Mouse (Mus musculus): ENCODE measurements at regions not wholly inside any gene's neighbourhood (a gene's known extent, or its start where the extent isn't known, plus 50 kb on each side); places are given as distances from the start of the nearest gene placed in this dataset.

DNA sequence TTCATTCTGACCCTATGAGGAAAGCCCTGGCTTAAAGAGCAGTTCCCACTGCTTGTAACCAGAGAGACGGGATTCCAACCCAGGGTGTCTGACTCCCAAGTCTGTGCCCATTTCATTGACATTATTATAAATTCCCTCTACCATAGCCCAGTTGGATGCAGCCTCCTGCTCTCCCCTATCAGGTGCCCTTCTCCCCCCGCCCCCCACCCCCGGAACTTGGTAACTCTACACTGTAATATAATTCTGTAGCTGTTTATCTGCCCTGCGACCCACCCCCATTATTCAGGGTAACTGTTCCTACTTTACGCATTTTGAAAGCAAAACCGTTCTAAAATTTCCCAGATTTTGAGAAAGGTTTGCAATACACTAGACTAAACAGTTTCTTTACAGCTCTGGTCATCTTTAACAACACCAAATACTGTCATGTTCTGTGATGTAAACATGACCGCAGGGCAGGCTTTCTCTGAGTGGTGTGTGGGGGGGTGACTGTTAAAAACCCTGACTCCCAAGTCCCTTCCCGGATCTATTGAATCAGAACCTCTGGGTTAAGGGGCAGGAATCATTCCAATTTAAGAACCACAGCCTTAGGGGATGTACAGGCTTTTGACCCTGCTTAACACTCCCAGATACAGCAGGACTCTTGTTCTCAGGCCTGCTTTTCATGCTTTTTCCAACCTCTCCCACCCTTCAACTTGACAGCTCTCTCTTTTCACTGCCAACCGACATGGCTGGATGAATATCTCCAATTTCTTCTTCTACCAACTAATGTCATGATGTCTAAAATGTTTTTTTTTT lies 283.8 kb downstream of the Dhx15 start:
- Histone ChIP-seq H3K36me3 (ENCODE audit: insufficient read depth, low read length) (no peaks in the 10 kb centered on the region), H3K27me3 (ENCODE audit: insufficient read depth, low read length) (no peaks in the 10 kb centered on the region), H3K4me1 (replicated peaks; ENCODE audit: low read depth, low read length) (no peaks in the 10 kb centered on the region), H3K9me3 (ENCODE audit: low read length) (no peaks in the 10 kb centered on the region), H3K4me3 (replicated peaks; ENCODE audit: low read length) (no peak overlapping the region)
- TF ChIP-seq CTCF (conservative IDR thresholded peaks at IDR 0.05; ENCODE audit: low read length), result no peak
- TF ChIP-seq NANOG (IDR thresholded peaks at IDR 0.05; ENCODE audit: borderline replicate concordance, low read length), result no peak
- TF ChIP-seq POU5F1 (IDR thresholded peaks at IDR 0.05; ENCODE audit: borderline replicate concordance, low read length), result no peak

DNA sequence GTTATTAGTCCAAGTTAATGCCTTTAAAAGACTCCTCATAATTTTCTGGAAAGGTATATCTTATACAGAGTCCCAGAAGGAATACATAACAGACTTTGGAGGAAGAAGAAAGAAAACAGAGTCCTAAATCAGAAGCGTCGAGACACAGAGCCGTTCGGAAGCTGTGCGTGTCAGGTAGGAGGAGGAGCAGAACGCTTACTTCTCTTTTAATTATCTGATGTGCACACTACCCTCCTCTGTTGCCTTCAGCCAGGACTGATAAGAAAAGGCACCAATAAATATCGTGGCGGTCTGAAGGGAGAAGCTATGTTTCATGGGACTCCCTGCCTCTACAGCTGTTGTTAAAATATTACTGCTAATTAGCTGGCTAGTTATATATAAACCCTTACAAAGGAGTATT lies 296.2 kb downstream of the Dhx15 start:
- Histone ChIP-seq H3K9me3 (ENCODE audit: low read length) (no peaks in the 10 kb centered on the region), H3K4me1 (replicated peaks; ENCODE audit: low read depth, low read length) (no peaks in the 10 kb centered on the region), H3K27me3 (ENCODE audit: insufficient read depth, low read length) (no peaks in the 10 kb centered on the region), H3K36me3 (ENCODE audit: insufficient read depth, low read length) (no peaks in the 10 kb centered on the region), H3K4me3 (replicated peaks; ENCODE audit: low read length) (no peak overlapping the region)
- no peak for TF ChIP-seq CTCF (conservative IDR thresholded peaks at IDR 0.05; ENCODE audit: low read length)
- TF ChIP-seq POU5F1 (IDR thresholded peaks at IDR 0.05; ENCODE audit: borderline replicate concordance, low read length), result no peak
- TF ChIP-seq NANOG (IDR thresholded peaks at IDR 0.05; ENCODE audit: borderline replicate concordance, low read length), result no peak

DNA sequence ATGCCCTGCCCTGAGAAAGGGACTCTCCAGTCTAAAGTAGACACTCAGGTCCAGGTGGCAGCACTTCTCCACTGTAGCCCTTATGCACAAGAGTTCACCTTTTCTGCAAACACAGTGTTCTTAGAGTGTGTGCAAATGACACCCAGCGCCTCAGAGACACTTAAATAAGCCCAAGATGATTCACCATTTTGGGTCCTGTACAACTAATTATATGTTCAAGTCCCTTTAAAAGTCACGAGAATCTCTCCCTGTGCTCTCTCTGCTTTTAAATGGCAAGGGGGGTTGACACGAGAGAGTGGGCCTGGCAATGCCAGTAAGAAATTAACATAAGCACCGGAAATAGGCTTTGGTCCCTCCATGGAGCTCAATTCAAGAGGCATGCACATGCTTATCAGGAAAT lies 299.0 kb downstream of the Dhx15 start:
- H3K36me3 ChIP-seq (ENCODE audit: insufficient read depth, low read length), result no peaks in the 10 kb centered on the region
- TF ChIP-seq CTCF (conservative IDR thresholded peaks at IDR 0.05; ENCODE audit: low read length), result no peak
- TF ChIP-seq NANOG (IDR thresholded peaks at IDR 0.05; ENCODE audit: borderline replicate concordance, low read length), result no peak
- TF ChIP-seq POU5F1 (IDR thresholded peaks at IDR 0.05; ENCODE audit: borderline replicate concordance, low read length), result no peak
- no peaks in the 10 kb centered on the region for H3K27me3 ChIP-seq (ENCODE audit: insufficient read depth, low read length)
- no peaks in the 10 kb centered on the region for H3K9me3 ChIP-seq (ENCODE audit: low read length)
- no peaks in the 10 kb centered on the region for H3K4me1 ChIP-seq (replicated peaks; ENCODE audit: low read depth, low read length)
- H3K4me3 ChIP-seq (replicated peaks; ENCODE audit: low read length), result no peak overlapping the region

DNA sequence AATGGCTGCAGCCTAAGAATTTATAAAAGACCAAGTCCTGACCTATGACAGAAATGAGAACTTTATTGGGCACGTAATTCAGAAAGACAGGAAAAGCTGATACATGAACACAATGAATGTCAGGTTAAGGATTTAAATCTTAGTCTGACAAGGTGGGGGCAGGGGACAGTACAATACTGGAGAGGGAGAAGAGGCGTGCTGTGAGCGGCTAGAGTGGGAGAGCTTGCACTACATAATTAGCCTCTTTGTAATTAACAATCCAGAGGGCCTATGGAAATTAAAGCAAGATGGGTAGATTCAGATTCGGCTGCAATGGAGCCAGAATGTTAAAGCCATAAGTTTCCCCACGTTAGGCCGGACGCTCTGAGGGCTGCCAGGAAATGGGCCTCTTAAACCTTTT lies 301.9 kb downstream of the Dhx15 start:
- no peak for TF ChIP-seq NANOG (IDR thresholded peaks at IDR 0.05; ENCODE audit: borderline replicate concordance, low read length)
- no peak for TF ChIP-seq POU5F1 (IDR thresholded peaks at IDR 0.05; ENCODE audit: borderline replicate concordance, low read length)
- no peak for TF ChIP-seq CTCF (conservative IDR thresholded peaks at IDR 0.05; ENCODE audit: low read length)
- no peaks in the 10 kb centered on the region for H3K36me3 ChIP-seq (ENCODE audit: insufficient read depth, low read length)
- no peaks in the 10 kb centered on the region for H3K27me3 ChIP-seq (ENCODE audit: insufficient read depth, low read length)
- H3K4me3 ChIP-seq (replicated peaks; ENCODE audit: low read length), result no peak overlapping the region
- H3K4me1 ChIP-seq (replicated peaks; ENCODE audit: low read depth, low read length), result no peaks in the 10 kb centered on the region
- no peaks in the 10 kb centered on the region for H3K9me3 ChIP-seq (ENCODE audit: low read length)

DNA sequence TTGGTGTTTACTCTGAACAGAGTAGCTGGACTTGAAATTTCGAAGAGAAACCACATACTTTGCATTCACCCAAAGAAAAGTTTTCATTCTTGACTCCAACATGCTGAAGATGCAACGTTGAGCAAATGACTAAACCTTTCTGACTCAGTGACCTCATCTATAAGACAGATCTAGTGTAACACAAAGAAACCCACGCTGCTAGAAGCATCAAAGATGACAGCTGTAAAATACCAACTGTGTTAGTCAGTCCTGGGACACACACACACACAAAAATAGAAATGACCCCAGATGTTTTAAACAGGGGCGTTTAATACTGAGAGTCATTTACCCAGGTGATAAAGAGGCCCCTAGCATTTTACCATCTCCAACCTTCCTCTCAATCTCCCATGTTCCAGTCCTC lies 307.7 kb downstream of the Dhx15 start:
- H3K36me3 ChIP-seq (ENCODE audit: insufficient read depth, low read length), result no peaks in the 10 kb centered on the region
- H3K9me3 ChIP-seq (ENCODE audit: low read length), result no peaks in the 10 kb centered on the region
- TF ChIP-seq POU5F1 (IDR thresholded peaks at IDR 0.05; ENCODE audit: borderline replicate concordance, low read length) (no peak), CTCF (conservative IDR thresholded peaks at IDR 0.05; ENCODE audit: low read length) (no peak), NANOG (IDR thresholded peaks at IDR 0.05; ENCODE audit: borderline replicate concordance, low read length) (no peak)
- no peaks in the 10 kb centered on the region; the same call in 1 of the 2 replicates for H3K27me3 ChIP-seq (ENCODE audit: insufficient read depth, low read length)
- no peak overlapping the region for H3K4me3 ChIP-seq (replicated peaks; ENCODE audit: low read length)
- no peaks in the 10 kb centered on the region for H3K4me1 ChIP-seq (replicated peaks; ENCODE audit: low read depth, low read length)

DNA sequence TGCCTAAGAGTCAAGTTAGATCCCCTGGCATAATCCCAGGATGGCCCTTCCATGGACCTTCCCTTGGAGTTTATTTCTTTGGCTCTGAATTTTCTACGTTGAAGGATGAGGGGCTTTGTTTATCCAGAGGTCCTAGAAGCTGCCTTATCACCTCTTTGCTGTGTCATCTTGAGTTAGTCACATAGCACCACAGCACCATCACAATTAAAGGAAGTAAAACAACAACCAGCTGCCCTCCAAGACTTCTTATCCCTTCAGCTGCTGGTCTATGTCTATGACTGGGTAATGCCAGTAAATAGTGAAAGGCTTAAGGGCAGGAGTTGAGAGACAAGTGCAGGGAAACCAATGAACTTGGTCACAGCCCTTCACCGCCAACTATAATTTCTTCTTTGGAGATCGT lies 308.1 kb downstream of the Dhx15 start:
- H3K9me3 ChIP-seq (ENCODE audit: low read length), result no peaks in the 10 kb centered on the region
- no peaks in the 10 kb centered on the region for H3K36me3 ChIP-seq (ENCODE audit: insufficient read depth, low read length)
- H3K27me3 ChIP-seq (ENCODE audit: insufficient read depth, low read length), result no peaks in the 10 kb centered on the region; the same call in 1 of the 2 replicates
- H3K4me1 ChIP-seq (replicated peaks; ENCODE audit: low read depth, low read length), result no peaks in the 10 kb centered on the region
- no peak overlapping the region for H3K4me3 ChIP-seq (replicated peaks; ENCODE audit: low read length)
- no peak for TF ChIP-seq POU5F1 (IDR thresholded peaks at IDR 0.05; ENCODE audit: borderline replicate concordance, low read length)
- TF ChIP-seq CTCF (conservative IDR thresholded peaks at IDR 0.05; ENCODE audit: low read length), result no peak
- no peak for TF ChIP-seq NANOG (IDR thresholded peaks at IDR 0.05; ENCODE audit: borderline replicate concordance, low read length)

DNA sequence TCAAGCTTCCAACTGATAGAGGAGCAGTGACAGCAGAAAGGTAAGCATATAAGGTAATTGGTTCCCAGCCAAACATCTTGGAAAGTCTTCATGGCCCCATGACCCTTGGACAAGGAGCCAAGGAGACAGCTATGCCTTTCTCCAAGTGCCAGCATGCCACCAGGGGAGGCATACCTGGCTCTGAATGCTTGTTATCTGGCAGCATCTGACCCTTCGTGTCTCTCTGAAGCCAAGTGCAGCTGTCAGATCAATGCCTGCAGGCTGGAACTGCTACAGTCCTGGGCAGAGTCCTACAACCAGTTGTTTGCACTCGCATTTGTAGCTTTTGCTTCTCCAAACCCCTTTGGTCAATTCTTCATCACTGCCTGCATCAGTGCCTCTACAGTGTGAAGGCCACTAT lies 309.3 kb upstream of the Ppargc1a start:
- no peaks in the 10 kb centered on the region for H3K9me3 ChIP-seq (ENCODE audit: low read length)
- no peaks in the 10 kb centered on the region for H3K36me3 ChIP-seq (ENCODE audit: insufficient read depth, low read length)
- H3K4me3 ChIP-seq (replicated peaks; ENCODE audit: low read length), result no peak overlapping the region
- H3K4me1 ChIP-seq (replicated peaks; ENCODE audit: low read depth, low read length), result no peaks in the 10 kb centered on the region
- H3K27me3 ChIP-seq (ENCODE audit: insufficient read depth, low read length), result no peaks in the 10 kb centered on the region; the same call in 1 of the 2 replicates
- TF ChIP-seq NANOG (IDR thresholded peaks at IDR 0.05; ENCODE audit: borderline replicate concordance, low read length) (no peak), POU5F1 (IDR thresholded peaks at IDR 0.05; ENCODE audit: borderline replicate concordance, low read length) (no peak), CTCF (conservative IDR thresholded peaks at IDR 0.05; ENCODE audit: low read length) (no peak)

DNA sequence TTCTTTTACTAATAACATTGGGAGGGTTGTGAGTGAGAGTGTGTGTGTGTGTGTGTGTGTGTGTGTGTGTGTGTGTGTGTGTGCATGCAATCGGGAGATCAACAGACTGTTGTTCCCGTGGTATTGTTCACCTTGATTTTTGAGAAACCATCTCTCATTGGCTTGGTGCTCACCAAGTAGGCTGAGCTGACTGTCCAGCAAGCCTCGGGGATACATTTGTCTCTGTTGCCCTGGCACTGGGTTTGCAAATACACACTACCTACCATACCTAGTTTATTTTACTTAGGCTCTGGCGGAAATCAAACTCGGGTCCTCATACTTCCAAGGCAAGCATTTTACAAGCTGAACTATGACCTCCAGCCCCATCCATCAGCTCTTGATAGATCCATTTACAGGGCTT lies 306.0 kb upstream of the Ppargc1a start:
- no peaks in the 10 kb centered on the region for H3K9me3 ChIP-seq (ENCODE audit: low read length)
- no peaks in the 10 kb centered on the region for H3K36me3 ChIP-seq (ENCODE audit: insufficient read depth, low read length)
- no peak overlapping the region for H3K4me3 ChIP-seq (replicated peaks; ENCODE audit: low read length)
- no peak for TF ChIP-seq POU5F1 (IDR thresholded peaks at IDR 0.05; ENCODE audit: borderline replicate concordance, low read length)
- no peak for TF ChIP-seq NANOG (IDR thresholded peaks at IDR 0.05; ENCODE audit: borderline replicate concordance, low read length)
- TF ChIP-seq CTCF (conservative IDR thresholded peaks at IDR 0.05; ENCODE audit: low read length), result no peak
- no peaks in the 10 kb centered on the region for H3K4me1 ChIP-seq (replicated peaks; ENCODE audit: low read depth, low read length)
- H3K27me3 ChIP-seq (ENCODE audit: insufficient read depth, low read length), result no peaks in the 10 kb centered on the region

DNA sequence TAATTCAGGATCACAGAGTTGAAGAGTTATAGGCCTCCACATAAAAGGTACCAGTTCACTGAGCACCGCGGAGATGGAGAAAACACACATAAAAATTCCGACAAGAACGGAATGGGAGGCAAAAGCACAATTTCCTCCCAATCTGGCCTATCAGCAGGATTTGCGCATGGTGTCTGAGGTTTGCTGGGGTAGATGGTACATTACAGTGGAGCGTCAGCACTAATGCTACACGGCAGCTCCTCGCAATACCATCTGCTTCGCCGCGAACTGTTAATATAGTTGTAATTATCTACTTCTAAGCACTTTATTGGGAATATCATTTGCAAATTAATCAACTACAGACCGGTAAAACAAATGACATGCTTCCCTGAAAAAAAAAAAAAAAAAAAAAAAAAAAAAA lies 304.2 kb upstream of the Ppargc1a start:
- Histone ChIP-seq H3K9me3 (ENCODE audit: low read length) (no peaks in the 10 kb centered on the region), H3K36me3 (ENCODE audit: insufficient read depth, low read length) (no peaks in the 10 kb centered on the region), H3K4me3 (replicated peaks; ENCODE audit: low read length) (no peak overlapping the region), H3K4me1 (replicated peaks; ENCODE audit: low read depth, low read length) (no peaks in the 10 kb centered on the region), H3K27me3 (ENCODE audit: insufficient read depth, low read length) (no peaks in the 10 kb centered on the region)
- TF ChIP-seq CTCF (conservative IDR thresholded peaks at IDR 0.05; ENCODE audit: low read length) (no peak), POU5F1 (IDR thresholded peaks at IDR 0.05; ENCODE audit: borderline replicate concordance, low read length) (no peak), NANOG (IDR thresholded peaks at IDR 0.05; ENCODE audit: borderline replicate concordance, low read length) (no peak)

Measured in E14TG2a.4 (cell line).